Mouse (Mus musculus) stomach, postnatal 0 days (tissue): ENCODE results near the gene Zdhhc17. TPM values are rescaled to one million over a fixed set of nuclear protein-coding genes. Genes with fewer than 3 reads are reported as not detected.

ENCODE experiments used
- ATAC-seq: fragments of 200-750 bp; cut with Nextera tagmentation; 2 replicates; pipeline ENCODE4 v1.8.0; 2017; ENCODE audit not compliant: low FRiP score, low TSS enrichment
- DNase-seq: peaks from one replicate; pipeline ENCODE4 v3.0.0-alpha.2; 2016; ENCODE audit warnings: low spot score
- H3K27ac ChIP-seq: fragments of 300-500 bp; sonication (generic); replicated peaks from 2 replicates; pipeline ENCODE4 v1.5.1; 2014; ENCODE audit warnings: mild to moderate bottlenecking, control low read depth
- H3K27me3 ChIP-seq: fragments of 300-500 bp; sonication (generic); 2 replicates; pipeline ENCODE4 v1.6.1; 2014; ENCODE audit warnings: low read length; ENCODE audit not compliant: control insufficient read depth, insufficient read depth
- H3K36me3 ChIP-seq: fragments of 300-500 bp; sonication (generic); 2 replicates; pipeline ENCODE4 v1.6.1; 2014; ENCODE audit warnings: low read length, mixed read lengths; ENCODE audit not compliant: control insufficient read depth, insufficient read depth
- H3K4me1 ChIP-seq: fragments of 300-500 bp; sonication (generic); replicated peaks from 2 replicates; pipeline ENCODE4 v1.6.1; 2014; ENCODE audit warnings: antibody characterized with exemption; ENCODE audit not compliant: control insufficient read depth, insufficient read depth
- H3K4me2 ChIP-seq: fragments of 300-500 bp; sonication (generic); replicated peaks from 2 replicates; pipeline ENCODE4 v1.6.1; 2014; ENCODE audit warnings: low read depth, mild to moderate bottlenecking, control low read depth, moderate library complexity
- H3K4me3 ChIP-seq: fragments of 300-500 bp; sonication (generic); 2 replicates; pipeline ENCODE4 v1.5.1; 2014; ENCODE audit warnings: low read depth, low read length, control low read depth
- H3K9ac ChIP-seq: fragments of 300-500 bp; sonication (generic); 2 replicates; pipeline ENCODE4 v1.6.1; 2014; ENCODE audit warnings: mild to moderate bottlenecking, low read length, control low read depth, mixed read lengths
- H3K9me3 ChIP-seq: fragments of 300-500 bp; sonication (generic); 2 replicates; pipeline ENCODE4 v1.6.1; 2016; ENCODE audit warnings: low read length; ENCODE audit not compliant: control insufficient read depth
- CTCF ChIP-seq: IDR thresholded peaks from 2 replicates; pipeline ENCODE4 v1.5.1; 2016; ENCODE audit warnings: antibody characterized with exemption, low read depth, mild to moderate bottlenecking, moderate library complexity
- EP300 ChIP-seq: optimal IDR thresholded peaks from 2 replicates; pipeline ENCODE3; 2016; ENCODE audit warnings: antibody characterized with exemption
- WGBS: fragments of 180-500 bp; shearing (Covaris S2); extraction: QIAGEN DNeasy Blood & Tissue Kit; methylation state at CpG from one replicate; pipeline ENCODE4 v1.1.7; 2014; 5-methylcytosine and 5-hydroxymethylcytosine counted together
- polyA plus RNA-seq: library from polyadenylated mRNA; unstranded; fragments of >200 nt; fragmentation: Nextera tagmentation; extraction: Ambion mirVana; gene quantifications from 2 replicates; pipeline ENCODE4 v1.2.1, GENCODE M21; 2015

Gene Zdhhc17
- polyA plus RNA-seq, 1 experiment from 2014 or later: 6.1 TPM

- Histone ChIP-seq H3K27me3 (no peaks in the 10 kb centered on the region), H3K4me3 (no peak overlapping the region), H3K27ac (no peak overlapping the region), H3K4me1 (no peaks in the 10 kb centered on the region), H3K9ac (no peak overlapping the region), H3K9me3 (no peaks in the 10 kb centered on the region), H3K4me2 (no peak overlapping the region), H3K36me3 (no peaks in the 10 kb centered on the region)
- TF ChIP-seq CTCF (no peak), EP300 (no peak)
- ATAC-seq (no peak), DNase-seq (no peak)
- 64% methylated on average over 4 of the region's 4 CpGs for WGBS
Measured at GRCm38 (mm10) chr10:111024746-111025145, 14.8 kb upstream of the Zdhhc17 start.

DNA sequence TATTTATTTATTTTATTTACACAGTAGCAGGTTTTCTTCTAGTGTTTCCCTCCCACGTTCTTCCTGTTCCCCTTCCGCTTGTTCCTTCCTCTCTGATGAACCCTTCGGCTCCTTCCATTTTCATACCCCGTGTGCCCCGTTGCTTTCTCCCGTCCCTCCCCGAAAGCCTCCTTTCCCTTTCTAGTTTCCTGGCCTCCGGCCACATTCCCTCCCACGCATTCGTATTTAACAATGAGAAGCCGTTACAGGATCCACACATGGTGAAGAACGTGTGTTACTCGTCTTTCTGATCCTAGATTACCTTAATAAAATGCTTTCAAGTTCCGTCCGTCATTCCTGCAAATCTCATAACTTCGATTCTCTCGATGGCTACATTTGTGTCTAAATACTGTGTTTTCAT, 4.5 kb upstream of the Zdhhc17 start:
- Histone ChIP-seq H3K4me2 (no peak overlapping the region), H3K9me3 (no peaks in the 10 kb centered on the region), H3K36me3 (no peaks in the 10 kb centered on the region), H3K4me3 (no peak overlapping the region), H3K4me1 (no peaks in the 10 kb centered on the region), H3K27ac (no peak overlapping the region), H3K27me3 (no peaks in the 10 kb centered on the region), H3K9ac (no peak overlapping the region)
- ATAC-seq (no peak), DNase-seq (no peak)
- TF ChIP-seq CTCF (no peak), EP300 (no peak)
- WGBS: 80% methylated on average over 17 of the region's 17 CpGs

GRCm38 (mm10) chr10:111013265-111013664, 3.3 kb upstream of the Zdhhc17 start:
- Histone ChIP-seq H3K9ac (no peak overlapping the region), H3K27me3 (no peaks in the 10 kb centered on the region), H3K4me2 (no peak overlapping the region), H3K4me1 (no peaks in the 10 kb centered on the region), H3K4me3 (no peak overlapping the region), H3K9me3 (no peaks in the 10 kb centered on the region), H3K36me3 (no peaks in the 10 kb centered on the region), H3K27ac (no peak overlapping the region)
- no peak for DNase-seq
- no peak for TF ChIP-seq CTCF
- no peak for TF ChIP-seq EP300
- no peak for ATAC-seq
- 84% methylated on average over 3 of the region's 3 CpGs for WGBS

GRCm38 (mm10) chr10:111012496-111013038, 2.6 kb upstream of the Zdhhc17 start:
- Histone ChIP-seq H3K27me3 (no peaks in the 10 kb centered on the region), H3K27ac (no peak overlapping the region), H3K4me1 (no peaks in the 10 kb centered on the region), H3K36me3 (no peaks in the 10 kb centered on the region), H3K9me3 (no peaks in the 10 kb centered on the region), H3K4me3 (no peak overlapping the region), H3K4me2 (no peak overlapping the region), H3K9ac (no peak overlapping the region)
- ATAC-seq: no peak
- no peak for DNase-seq
- 62% methylated on average over 5 of the region's 5 CpGs for WGBS
- no peak for TF ChIP-seq EP300
- TF ChIP-seq CTCF: no peak

GRCm38 (mm10) chr10:111011226-111011765, 1.4 kb upstream of the Zdhhc17 start:
- Histone ChIP-seq H3K27me3 (no peaks in the 10 kb centered on the region), H3K9ac (peak overlapping the region; percentile 97), H3K36me3 (no peaks in the 10 kb centered on the region), H3K4me2 (peak overlapping the region; percentile 69), H3K9me3 (no peaks in the 10 kb centered on the region), H3K4me3 (peak overlapping the region; percentile 96), H3K4me1 (no peaks in the 10 kb centered on the region), H3K27ac (0 out of 2 replicates have a peak overlapping the region, but pooled peaks have one; percentile 96)
- DNase-seq (no peak), ATAC-seq (no peak)
- 5% methylated on average over 14 of the region's 14 CpGs for WGBS
- TF ChIP-seq EP300: no peak
- no peak for TF ChIP-seq CTCF

DNA sequence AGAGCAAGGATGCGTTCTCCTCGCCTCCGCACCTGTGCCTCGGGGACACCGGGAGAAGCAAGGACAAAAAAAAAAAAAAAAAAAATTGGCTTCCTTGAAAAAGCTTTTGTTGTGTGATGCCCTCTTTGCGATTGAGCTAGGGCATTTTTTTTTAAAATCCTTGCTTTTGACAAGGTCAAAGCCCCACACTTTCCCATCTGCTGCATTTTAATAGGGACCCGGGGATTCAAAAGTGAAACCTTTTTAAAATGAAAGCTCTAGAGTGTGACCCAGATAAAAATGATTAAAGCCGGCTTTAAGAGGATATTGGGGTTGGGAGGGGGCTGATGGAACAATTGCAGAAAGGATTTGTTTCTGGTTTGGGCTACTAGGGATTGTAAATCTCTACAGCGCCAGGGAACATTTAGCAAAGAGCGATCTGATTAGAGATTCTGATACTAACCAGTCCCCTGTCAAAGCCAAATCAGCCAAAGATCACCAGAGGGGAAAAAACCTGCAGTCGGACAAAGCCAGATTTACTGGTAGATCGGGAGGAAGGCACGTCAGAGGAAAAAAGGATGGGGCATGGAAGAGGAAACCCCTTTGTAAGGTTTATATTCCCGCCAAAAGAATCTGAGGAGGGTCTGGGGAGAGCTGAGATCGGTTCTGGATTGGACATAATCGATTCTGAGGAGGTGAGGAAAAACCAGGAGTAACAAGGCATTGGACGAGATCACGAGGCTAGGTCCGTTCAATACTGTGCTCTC, 713 bp upstream of the Zdhhc17 start:
- TF ChIP-seq CTCF (no peak), EP300 (no peak)
- no peaks in the 10 kb centered on the region for H3K9me3 ChIP-seq
- H3K9ac ChIP-seq: peak overlapping the region; percentile 97
- no peak for ATAC-seq
- WGBS: under 1% methylated on average over 19 of the region's 19 CpGs
- peak overlapping the region; percentile 69 for H3K4me2 ChIP-seq
- peak overlapping the region; percentile 96 for H3K27ac ChIP-seq
- H3K4me3 ChIP-seq: peak overlapping the region; percentile 96
- no peak for DNase-seq
- no peaks in the 10 kb centered on the region for H3K36me3 ChIP-seq
- H3K4me1 ChIP-seq: no peaks in the 10 kb centered on the region
- no peaks in the 10 kb centered on the region for H3K27me3 ChIP-seq
